Mouse (Mus musculus) liver, embryonic 11.5 days (tissue): ENCODE results near the gene Oxct1. TPM values are rescaled to one million over a fixed set of nuclear protein-coding genes. Genes with fewer than 3 reads are reported as not detected.

ENCODE experiments used
- ATAC-seq: fragments of 200-750 bp; cut with Nextera tagmentation; replicated peaks from 2 replicates; pipeline ENCODE4 v1.8.0; 2017; ENCODE audit warnings: moderate number of reproducible peaks, mild to moderate bottlenecking, moderate TSS enrichment, moderate library complexity; ENCODE audit not compliant: low FRiP score
- DNase-seq: peaks from one replicate; pipeline ENCODE4 v3.0.0-alpha.2; 2017; ENCODE audit warnings: low spot score
- H3K27ac ChIP-seq: fragments of 300-500 bp; sonication (generic); 2 replicates; pipeline ENCODE4 v1.5.1; 2014; ENCODE audit warnings: mild to moderate bottlenecking, low read depth, low read length, control low read depth
- H3K27me3 ChIP-seq: fragments of 300-500 bp; sonication (generic); replicated peaks from 2 replicates; pipeline ENCODE4 v1.6.1; 2014; ENCODE audit warnings: low read length, mixed read lengths; ENCODE audit not compliant: control insufficient read depth, insufficient read depth
- H3K36me3 ChIP-seq: fragments of 300-500 bp; sonication (generic); 2 replicates; pipeline ENCODE4 v1.6.1; 2014; ENCODE audit warnings: mild to moderate bottlenecking, low read length, moderate library complexity, mixed read lengths; ENCODE audit not compliant: control insufficient read depth, insufficient read depth
- H3K4me1 ChIP-seq: fragments of 300-500 bp; sonication (generic); replicated peaks from 2 replicates; pipeline ENCODE4 v1.6.1; 2014; ENCODE audit warnings: low read length, mixed read lengths; ENCODE audit not compliant: control insufficient read depth, insufficient read depth
- H3K4me2 ChIP-seq: fragments of 300-500 bp; sonication (generic); 2 replicates; pipeline ENCODE4 v1.6.1; 2014; ENCODE audit warnings: mild to moderate bottlenecking, control low read depth, moderate library complexity
- H3K4me3 ChIP-seq: fragments of 300-500 bp; sonication (generic); 2 replicates; pipeline ENCODE4 v1.5.1; 2014; ENCODE audit warnings: low read depth, low read length, control low read depth
- H3K9ac ChIP-seq: fragments of 300-500 bp; sonication (generic); 2 replicates; pipeline ENCODE4 v1.6.1; 2014; ENCODE audit warnings: low read depth, low read length, control low read depth
- H3K9me3 ChIP-seq: fragments of 300-500 bp; sonication (generic); 2 replicates; pipeline ENCODE4 v1.6.1; 2016; ENCODE audit warnings: low read length, inconsistent platforms, mixed read lengths; ENCODE audit not compliant: control insufficient read depth
- WGBS: fragments of 180-500 bp; shearing (Covaris S2); extraction: QIAGEN DNeasy Blood & Tissue Kit; methylation state at CpG from one replicate; pipeline ENCODE4 v1.1.7; 2014; 5-methylcytosine and 5-hydroxymethylcytosine counted together
- polyA plus RNA-seq: library from polyadenylated mRNA; unstranded; fragments of >200 nt; fragmentation: Nextera tagmentation; extraction: Ambion mirVana; gene quantifications from 2 replicates; pipeline ENCODE4 v1.2.1, GENCODE M21; 2014

Oxct1 gene
- polyA plus RNA-seq, 1 experiment from 2014 or later: 64.8 TPM

GRCm38 (mm10) chr15:4119962-4120361 is 93.8 kb downstream of the Oxct1 start:
- ATAC-seq (no peak), DNase-seq (no peak)
- no peaks in the 10 kb centered on the region for H3K27me3 ChIP-seq
- no peak overlapping the region for H3K4me3 ChIP-seq
- no peak overlapping the region for H3K4me2 ChIP-seq
- 92% methylated on average over 6 of the region's 6 CpGs for WGBS
- no peaks in the 10 kb centered on the region for H3K9me3 ChIP-seq
- H3K9ac ChIP-seq: no peak overlapping the region
- no peaks in the 10 kb centered on the region for H3K4me1 ChIP-seq
- no peak overlapping the region for H3K27ac ChIP-seq
- H3K36me3 ChIP-seq: no peaks in the 10 kb centered on the region

GRCm38 (mm10) chr15:4124648-4125047 is 98.5 kb downstream of the Oxct1 start:
- H3K27me3 ChIP-seq: no peaks in the 10 kb centered on the region
- WGBS: 74% methylated on average over 3 of the region's 3 CpGs

GRCm38 (mm10) chr15:4138524-4138923 is 112.3 kb downstream of the Oxct1 start:
- Histone ChIP-seq H3K27me3 (no peaks in the 10 kb centered on the region), H3K9ac (no peak overlapping the region), H3K4me1 (no peaks in the 10 kb centered on the region), H3K36me3 (no peaks in the 10 kb centered on the region), H3K4me3 (no peak overlapping the region), H3K9me3 (no peaks in the 10 kb centered on the region), H3K27ac (no peak overlapping the region), H3K4me2 (no peak overlapping the region)
- ATAC-seq: no peak
- no peak for DNase-seq
- WGBS: 46% methylated on average over 1 of the region's 1 CpGs

More at GRCm38 (mm10) chr15:4124648-4125047, 98.5 kb downstream of the Oxct1 start:
- no peak for DNase-seq
- Histone ChIP-seq H3K27ac (no peak overlapping the region), H3K4me3 (no peak overlapping the region), H3K36me3 (no peaks in the 10 kb centered on the region), H3K4me2 (no peak overlapping the region), H3K9me3 (no peaks in the 10 kb centered on the region), H3K9ac (no peak overlapping the region), H3K4me1 (no peaks in the 10 kb centered on the region)
- ATAC-seq: no peak

DNA sequence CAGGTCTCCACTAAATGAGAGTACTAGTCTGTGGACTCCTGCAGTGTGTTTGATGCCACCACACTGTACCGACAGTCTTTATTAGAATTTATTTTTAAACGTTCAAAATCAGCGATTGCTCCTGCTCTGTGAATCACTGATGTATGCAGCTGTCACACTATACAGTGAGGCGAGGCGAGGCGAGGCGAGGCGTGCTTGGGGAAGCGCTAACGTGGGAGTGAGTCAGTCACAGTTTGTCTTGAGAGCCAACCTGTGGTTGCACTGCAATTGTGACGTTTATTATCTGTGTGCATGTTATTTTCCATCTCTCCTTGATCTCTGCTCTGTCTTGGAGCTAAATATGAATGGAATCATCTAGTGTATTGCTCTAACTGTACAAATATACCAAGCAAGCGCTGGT is 113.3 kb downstream of the Oxct1 start:
- 89% methylated on average over 12 of the region's 12 CpGs for WGBS
- ATAC-seq: no peak

GRCm38 (mm10) chr15:4145352-4145751 is 119.2 kb downstream of the Oxct1 start:
- ATAC-seq (no peak), DNase-seq (no peak)
- Histone ChIP-seq H3K4me1 (no peaks in the 10 kb centered on the region), H3K9me3 (no peaks in the 10 kb centered on the region), H3K4me3 (no peak overlapping the region), H3K4me2 (no peak overlapping the region), H3K36me3 (no peaks in the 10 kb centered on the region), H3K27ac (no peak overlapping the region), H3K9ac (no peak overlapping the region), H3K27me3 (no peaks in the 10 kb centered on the region)
- WGBS: 83% methylated on average over 5 of the region's 5 CpGs

More for the DNA sequence above, 113.3 kb downstream of the Oxct1 start:
- Histone ChIP-seq H3K4me3 (no peak overlapping the region), H3K9ac (no peak overlapping the region), H3K4me1 (no peaks in the 10 kb centered on the region), H3K9me3 (no peaks in the 10 kb centered on the region), H3K27me3 (no peaks in the 10 kb centered on the region), H3K36me3 (no peaks in the 10 kb centered on the region), H3K4me2 (no peak overlapping the region), H3K27ac (no peak overlapping the region)
- DNase-seq: no peak

DNA sequence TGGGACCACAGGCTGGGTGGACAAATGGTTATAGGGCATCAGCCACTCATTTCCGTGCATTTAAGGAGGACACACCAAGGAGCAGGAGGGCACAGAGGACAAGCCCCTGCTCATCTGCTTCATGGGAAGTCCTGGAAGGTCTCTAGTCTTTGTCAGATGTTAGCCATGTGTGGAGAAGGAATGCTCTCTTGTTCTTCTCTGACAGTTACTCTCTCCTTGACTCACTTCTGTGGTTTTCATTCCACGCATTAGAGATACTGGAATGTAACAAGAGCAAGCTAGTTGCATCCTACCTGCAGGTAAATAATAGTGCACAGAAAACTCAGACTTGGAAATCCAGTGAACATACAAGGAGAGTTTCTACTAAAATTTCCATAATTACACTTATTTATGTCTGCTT is 121.5 kb downstream of the Oxct1 start:
- no peak overlapping the region for H3K4me3 ChIP-seq
- ATAC-seq: no peak

DNA sequence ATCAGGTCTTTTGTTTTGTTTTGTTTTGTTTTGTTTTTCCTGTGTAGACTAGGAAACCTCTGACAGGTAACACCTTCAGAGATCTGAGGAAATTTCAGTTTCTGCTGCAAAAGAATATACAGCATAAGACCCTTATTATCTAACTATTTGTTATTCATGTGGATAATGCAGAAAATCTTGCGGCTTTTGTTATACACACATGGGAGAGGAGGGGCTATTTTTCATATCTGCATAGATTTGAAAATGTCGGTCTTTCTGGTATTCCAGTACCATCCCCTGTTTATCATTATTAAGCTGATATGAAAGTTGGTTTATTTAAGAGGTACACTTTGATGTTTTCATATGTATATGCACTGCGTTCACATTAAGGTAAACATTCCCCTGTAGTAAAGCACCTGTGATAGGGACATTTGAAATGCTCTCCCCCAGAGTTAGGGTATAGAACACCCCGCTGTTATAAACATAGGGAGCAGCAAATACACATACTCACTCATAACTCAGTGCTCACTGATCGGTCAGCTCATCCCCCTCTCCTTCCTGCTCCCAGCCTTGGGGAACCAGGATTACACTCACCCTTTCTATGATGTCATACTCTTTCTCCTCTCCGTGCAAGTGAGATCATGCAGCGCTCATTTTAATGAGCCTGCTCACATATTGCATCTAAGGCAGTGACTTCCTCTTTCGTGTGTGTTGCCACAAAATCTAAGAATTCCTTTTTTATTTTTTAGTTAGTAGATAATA is 122.6 kb downstream of the Oxct1 start:
- no peaks in the 10 kb centered on the region for H3K9me3 ChIP-seq
- H3K4me1 ChIP-seq: no peaks in the 10 kb centered on the region
- no peaks in the 10 kb centered on the region for H3K27me3 ChIP-seq
- DNase-seq: no peak
- H3K4me2 ChIP-seq: no peak overlapping the region
- H3K27ac ChIP-seq: no peak overlapping the region
- no peak overlapping the region for H3K9ac ChIP-seq
- no peak for ATAC-seq
- no peak overlapping the region for H3K4me3 ChIP-seq
- no peaks in the 10 kb centered on the region for H3K36me3 ChIP-seq
- WGBS: 84% methylated on average over 8 of the region's 8 CpGs

More for the DNA sequence above, 121.5 kb downstream of the Oxct1 start:
- Histone ChIP-seq H3K4me2 (no peak overlapping the region), H3K4me1 (no peaks in the 10 kb centered on the region), H3K27ac (no peak overlapping the region), H3K36me3 (no peaks in the 10 kb centered on the region), H3K9me3 (no peaks in the 10 kb centered on the region), H3K9ac (no peak overlapping the region), H3K27me3 (no peaks in the 10 kb centered on the region)
- DNase-seq: no peak
- WGBS: 78% methylated on average over 2 of the region's 2 CpGs

GRCm38 (mm10) chr15:4154646-4155045 is 128.5 kb downstream of the Oxct1 start:
- Histone ChIP-seq H3K27me3 (no peaks in the 10 kb centered on the region), H3K9me3 (no peaks in the 10 kb centered on the region), H3K36me3 (no peaks in the 10 kb centered on the region), H3K9ac (no peak overlapping the region), H3K4me1 (no peaks in the 10 kb centered on the region), H3K4me3 (no peak overlapping the region), H3K27ac (no peak overlapping the region), H3K4me2 (no peak overlapping the region)
- DNase-seq (no peak), ATAC-seq (no peak)
- WGBS: 80% methylated on average over 4 of the region's 4 CpGs

GRCm38 (mm10) chr15:4167946-4168345 is 141.8 kb downstream of the Oxct1 start:
- DNase-seq (no peak), ATAC-seq (no peak)
- H3K4me1 ChIP-seq: no peaks in the 10 kb centered on the region
- no peak overlapping the region for H3K4me2 ChIP-seq
- 78% methylated on average over 2 of the region's 2 CpGs for WGBS
- H3K27ac ChIP-seq: no peak overlapping the region
- H3K36me3 ChIP-seq: no peaks in the 10 kb centered on the region
- H3K4me3 ChIP-seq: no peak overlapping the region
- H3K9me3 ChIP-seq: no peaks in the 10 kb centered on the region
- H3K9ac ChIP-seq: no peak overlapping the region
- H3K27me3 ChIP-seq: no peaks in the 10 kb centered on the region
